Comparison of ENCODE assay signal across 24 mouse cellular contexts in the genomic region with DNA sequence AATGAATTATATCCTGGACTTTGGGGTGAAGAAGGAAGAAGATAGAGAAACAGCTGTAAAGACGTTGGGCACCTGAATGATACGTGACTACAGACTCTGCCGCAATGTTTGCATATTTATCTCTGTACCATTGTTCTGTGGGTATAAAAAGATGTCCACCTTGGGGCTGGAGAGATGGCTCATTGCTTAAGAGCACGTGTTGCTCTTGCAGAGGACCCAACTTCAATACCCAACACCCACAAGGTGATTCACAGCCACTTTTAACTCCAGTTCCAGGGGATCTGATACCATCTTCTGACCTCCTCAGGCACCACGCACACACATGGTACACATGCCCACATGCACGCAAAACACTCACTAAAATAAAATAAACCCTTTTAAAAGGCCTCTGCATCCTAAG. TPM values are rescaled to one million over a fixed set of nuclear protein-coding genes. Genes with fewer than 3 reads are reported as not detected.
DNase-seq lines count a peak whose midpoint lies in the region; ATAC-seq and TF ChIP-seq lines count a peak whose summit lies in the region.
"Had no signal": no experiment of that assay in that cellular context is flagged by ENCODE, and none has a peak within 500 bp of the region (broad histone marks: within the 10 kb centered on the region; RNA-seq: fewer than 3 reads in every experiment).

No protein-coding gene starts in this region.

- no peaks in the 10 kb centered on the region for H3K36me3 ChIP-seq in midbrain, embryonic 11.5 days (ENCODE audit: control insufficient read depth, insufficient read depth, low read length)
- H3K36me3 ChIP-seq in midbrain, embryonic 10.5 days: no peaks in the 10 kb centered on the region
- peaks cover 0 to 14% of the 10 kb centered on the region in 2 experiments for H3K36me3 ChIP-seq in CH12.LX (replicated peaks in 1 of 2; ENCODE audit: control insufficient read depth in 1 of 2, insufficient read depth in 1 of 2, low read length in 1 of 2)
- no peaks in the 10 kb centered on the region for H3K36me3 ChIP-seq in macrophage (ENCODE audit: inconsistent target)
- H3K36me3 ChIP-seq: embryonic facial prominence, embryonic 12.5 days; embryonic facial prominence, embryonic 15.5 days; hindbrain, embryonic 12.5 days; hindbrain, embryonic 15.5 days had no signal

- H3K79me2 ChIP-seq in CH12.LX (replicated peaks; ENCODE audit: control insufficient read depth, extremely low read depth, insufficient read depth, poor library complexity, severe bottlenecking): 0 out of 2 replicates have a peak, but pooled peaks cover 2% of the 10 kb centered on the region
- peaks cover 88% of the 10 kb centered on the region for H3K79me2 ChIP-seq in macrophage (ENCODE audit: inconsistent target)

- no peak for TF ChIP-seq RAD21 in CH12.LX (IDR thresholded peaks at IDR 0.05; ENCODE audit: low read depth, low read length)

- 87% methylated on average over 6 of the region's 6 CpGs for WGBS in midbrain, embryonic 11.5 days
- WGBS in midbrain, embryonic 10.5 days: 89% methylated on average over 6 of the region's 6 CpGs
- 95% methylated on average over 5 of the region's 6 CpGs for WGBS in macrophage (ENCODE audit: missing documents)

- dilution Hi-C loops in CH12.LX (cut with MboI; ENCODE audit: extremely low pct_ligation_motif_present, extremely low pct_unique_long_range_greater_than_20kb, low sequenced_read_pairs): no loop called here

- peak; percentile 69 for DNase-seq in midbrain, embryonic 11.5 days (ENCODE audit: low spot score, missing footprints)
- DNase-seq in midbrain, embryonic 10.5 days (ENCODE audit: low spot score): no peak
- DNase-seq in CH12.LX (ENCODE audit: extremely low read depth): peak; percentile 52
- no peak for DNase-seq in right cerebral cortex, postnatal 25 days
- no peak for DNase-seq in left cerebral cortex, adult 11 months (ENCODE audit: low spot score)
- DNase-seq: adrenal gland, postnatal 10 days; adrenal gland, postnatal 36 days; cerebellum, adult 11 months; cerebellum, adult 2 months; cerebellum, adult 9-11 months; cerebellum, postnatal 25 days; forebrain, postnatal 0 days; gastrocnemius, postnatal 25 days; heart, adult 2 months had no signal

- in situ Hi-C loops in CH12.LX (cut with MboI; ENCODE audit: low pct_ligation_motif_present, low pct_unique_long_range_greater_than_20kb, low sequenced_read_pairs): no loop called here

- no peak for ATAC-seq in midbrain, embryonic 11.5 days (ENCODE audit: low FRiP score)
- ATAC-seq: CD4-positive, CD25-positive, alpha-beta regulatory T cell, adult 4 months; forebrain, embryonic 14.5 days; forebrain, postnatal 0 days; Patski had no signal

- H3K4me2 ChIP-seq in midbrain, embryonic 11.5 days: no peak overlapping the region
- no peak overlapping the region for H3K4me2 ChIP-seq in CH12.LX (ENCODE audit: insufficient read depth, low read depth, poor library complexity, severe bottlenecking)
- H3K4me2 ChIP-seq: embryonic facial prominence, embryonic 12.5 days; embryonic facial prominence, embryonic 15.5 days; heart, embryonic 13.5 days; hindbrain, embryonic 12.5 days; hindbrain, embryonic 15.5 days had no signal

- H3K9me3 ChIP-seq in midbrain, embryonic 11.5 days (ENCODE audit: control insufficient read depth, low read length): no peaks in the 10 kb centered on the region
- H3K9me3 ChIP-seq in midbrain, embryonic 10.5 days (replicated peaks): no peaks in the 10 kb centered on the region
- peaks cover 2% of the 10 kb centered on the region for H3K9me3 ChIP-seq in CH12.LX (replicated peaks; ENCODE audit: low read length)
- H3K9me3 ChIP-seq: embryonic facial prominence, embryonic 12.5 days; embryonic facial prominence, embryonic 15.5 days; heart, embryonic 10.5 days; heart, embryonic 13.5 days; hindbrain, embryonic 12.5 days; hindbrain, embryonic 15.5 days had no signal

- no peaks in the 10 kb centered on the region for H3K4me1 ChIP-seq in midbrain, embryonic 11.5 days (ENCODE audit: control insufficient read depth, insufficient read depth, low read length)
- peaks cover 15% of the 10 kb centered on the region for H3K4me1 ChIP-seq in midbrain, embryonic 10.5 days
- H3K4me1 ChIP-seq in CH12.LX (ENCODE audit: control insufficient read depth in 1 of 2, insufficient read depth in 2 of 2): peaks cover 17 to 90% of the 10 kb centered on the region in 2 experiments
- H3K4me1 ChIP-seq: embryonic facial prominence, embryonic 15.5 days had no signal

- TF ChIP-seq EP300 in CH12.LX (IDR thresholded peaks at IDR 0.05; ENCODE audit: low read length): peak; percentile 43; the same call in 1 of the 2 replicates

- TF ChIP-seq POLR2A in CH12.LX (IDR thresholded peaks at IDR 0.05; ENCODE audit: low read depth, low read length): no peak

- H3K4me3 ChIP-seq in midbrain, embryonic 11.5 days (ENCODE audit: low read depth, low read length): no peak overlapping the region
- no peak overlapping the region for H3K4me3 ChIP-seq in midbrain, embryonic 10.5 days
- H3K4me3 ChIP-seq in CH12.LX (replicated peaks in 1 of 3; ENCODE audit: low read depth in 2 of 3, low read length in 2 of 3, poor library complexity in 1 of 3): no peak overlapping the region
- no peak overlapping the region for H3K4me3 ChIP-seq in macrophage (ENCODE audit: inconsistent target)
- H3K4me3 ChIP-seq: embryonic facial prominence, embryonic 12.5 days; embryonic facial prominence, embryonic 15.5 days; heart, adult 2 months; heart, embryonic 10.5 days; heart, embryonic 13.5 days; hindbrain, embryonic 12.5 days; hindbrain, embryonic 15.5 days had no signal

- no peaks in the 10 kb centered on the region for H3K27me3 ChIP-seq in midbrain, embryonic 11.5 days (ENCODE audit: control insufficient read depth, insufficient read depth, low read length)
- no peaks in the 10 kb centered on the region for H3K27me3 ChIP-seq in midbrain, embryonic 10.5 days (ENCODE audit: low read depth, poor library complexity, severe bottlenecking)
- H3K27me3 ChIP-seq in CH12.LX (replicated peaks): no peaks in the 10 kb centered on the region
- H3K27me3 ChIP-seq: embryonic facial prominence, embryonic 12.5 days; embryonic facial prominence, embryonic 15.5 days; heart, embryonic 13.5 days; hindbrain, embryonic 12.5 days; hindbrain, embryonic 15.5 days; Patski had no signal

- TF ChIP-seq CTCF in CH12.LX (conservative IDR thresholded peaks at IDR 0.05 in 1 of 2, IDR thresholded peaks at IDR 0.05 in 1 of 2; ENCODE audit: low read depth in 2 of 2, low read length in 2 of 2): no peak

- no peak overlapping the region for H3K27ac ChIP-seq in midbrain, embryonic 11.5 days (ENCODE audit: low read depth, low read length)
- no peak overlapping the region for H3K27ac ChIP-seq in midbrain, embryonic 10.5 days (replicated peaks)
- H3K27ac ChIP-seq in CH12.LX (ENCODE audit: insufficient read depth, low read depth) (no peak overlapping the region), macrophage (peak overlapping the region; percentile 87)
- H3K27ac ChIP-seq: embryonic facial prominence, embryonic 12.5 days; embryonic facial prominence, embryonic 15.5 days; heart, adult 2 months; heart, embryonic 10.5 days; heart, embryonic 13.5 days; hindbrain, embryonic 12.5 days; hindbrain, embryonic 15.5 days had no signal

- H3K9ac ChIP-seq in midbrain, embryonic 11.5 days (ENCODE audit: low read length): no peak overlapping the region
- H3K9ac ChIP-seq in CH12.LX (ENCODE audit: insufficient read depth, low read depth): no peak overlapping the region
- H3K9ac ChIP-seq: embryonic facial prominence, embryonic 12.5 days; embryonic facial prominence, embryonic 15.5 days; forebrain, postnatal 0 days; heart, embryonic 13.5 days; hindbrain, embryonic 12.5 days; hindbrain, embryonic 15.5 days had no signal

TF ChIP-seq in CH12.LX, 34 proteins besides CTCF, POLR2A, EP300 and RAD21:
- TF ChIP-seq SIN3A (IDR thresholded peaks at IDR 0.05; ENCODE audit: low read length) (peak; percentile 49; the same call in 1 of the 2 replicates), BHLHE40 (IDR thresholded peaks at IDR 0.05; ENCODE audit: low read depth, low read length) (peak; percentile 84), ZC3H11A (IDR thresholded peaks at IDR 0.05; ENCODE audit: low read depth, low read length) (no peak), GABPA (IDR thresholded peaks at IDR 0.05; ENCODE audit: insufficient replicate concordance, low read depth, low read length) (no peak), MYC (IDR thresholded peaks at IDR 0.05; ENCODE audit: low read depth, low read length) (0 out of 2 replicates have a peak, but pooled peaks have one; percentile 33), KAT2A (IDR thresholded peaks at IDR 0.05; ENCODE audit: insufficient replicate concordance, low read length) (no peak), POLR2AphosphoS2 (IDR thresholded peaks at IDR 0.05; ENCODE audit: low read depth, low read length) (no peak), MAX (IDR thresholded peaks at IDR 0.05; ENCODE audit: low read length) (peak; percentile 62), ETS1 (conservative IDR thresholded peaks at IDR 0.05; ENCODE audit: low read depth, low read length) (peak; percentile 62)
TF ChIP-seq in CH12.LX: peak in this region for 5.

RNA-seq across cellular contexts. Expression of a gene that starts 52.9 kb away (rescaled TPM):
- 3.3 and 4.5 TPM in 2 replicates for polyA plus RNA-seq in midbrain, embryonic 11.5 days (2014; fragmentation: Nextera tagmentation; extraction: Ambion mirVana)
- 3.2 and 4.6 TPM in 2 replicates for polyA plus RNA-seq in midbrain, embryonic 10.5 days (2016; fragmentation: Nextera tagmentation; extraction: Ambion mirVana)
- total RNA-seq in CH12.LX (2012; rRNA removed) (7.9 and 11.4 TPM in 2 replicates), CH12.LX (2014; rRNA removed) (20.1 and 21.5 TPM in 2 replicates)
- polyA plus RNA-seq in CH12.LX (2012; ENCODE audit: insufficient read length, low read depth) (25.6 and 25.9 TPM in 2 replicates), macrophage (2018) (53.1 to 81.3 TPM (median 56.1 TPM) in 3 replicates)
- 100 to 1,000 TPM in 25 of 26 experiments, 10 to 100 TPM in 1; 90.4 to 656 (median 263) TPM for total RNA-seq in macrophage (2018; cell fraction: chromatin; rRNA removed)
- total RNA-seq in macrophage (2018; cell fraction: cytosol; rRNA removed): 10 to 100 TPM; 26.8 to 77.1 (median 51.1) TPM
- 100 to 1,000 TPM in 13 of 26 experiments, 10 to 100 TPM in 13; 37.0 to 278 (median 131) TPM for total RNA-seq in macrophage (2018; cell fraction: nucleus; rRNA removed)

Comparison
In these comparisons a context has a peak if more than half of its experiments do, and no peak if none do; other contexts are left out.
1. DNase-seq: peak in midbrain, embryonic 11.5 days (single experiment) and CH12.LX (single experiment); none in midbrain, embryonic 10.5 days (single experiment), right cerebral cortex, postnatal 25 days (single experiment) and left cerebral cortex, adult 11 months (single experiment).